Mouse (Mus musculus): ENCODE measurements around the gene Vps8. TPM values are rescaled to one million over a fixed set of nuclear protein-coding genes. Genes with fewer than 3 reads are reported as not detected.
"Not testable (repeated sequence)": the region's sequence is repeated elsewhere in the genome, so short reads cannot be mapped to it uniquely, and the experiment has no call there.

The Vps8 gene
- polyA plus RNA-seq, 1 experiment from 2014 or later, result 28.8 TPM

DNA sequence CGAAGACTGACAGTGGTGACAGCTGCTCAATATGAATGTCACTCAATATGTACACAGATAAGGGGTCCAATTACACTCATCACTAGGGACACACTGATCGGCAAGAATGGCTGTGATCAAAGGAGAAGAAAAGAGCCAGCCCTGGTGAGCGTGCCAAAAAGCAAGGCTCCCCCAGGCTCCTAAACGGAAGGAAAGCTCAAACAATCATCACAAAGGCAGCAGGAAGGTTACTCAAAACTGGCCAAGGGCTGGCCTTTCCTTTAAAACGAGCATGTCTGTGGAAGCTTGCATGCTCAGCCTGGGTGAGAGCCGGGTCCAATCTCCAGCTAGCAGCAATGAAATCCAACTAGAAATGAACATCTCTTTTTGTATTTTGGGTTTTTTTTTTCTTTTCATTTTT, 232.4 kb downstream of the Vps8 start:
- WGBS, result 44% methylated on average over 6 of the region's 6 CpGs
- TF ChIP-seq CTCF (IDR thresholded peaks at IDR 0.05; ENCODE audit: low read depth), result no peak
- ATAC-seq (replicated peaks; ENCODE audit: low FRiP score, low read depth), result no peak
- no peak overlapping the region for H3K4me3 ChIP-seq (replicated peaks; ENCODE audit: low read depth, low read length)
- H3K9ac ChIP-seq (ENCODE audit: low read depth, low read length), result no peak overlapping the region
- no peaks in the 10 kb centered on the region for H3K9me3 ChIP-seq (replicated peaks; ENCODE audit: low read length)
- H3K27me3 ChIP-seq (ENCODE audit: insufficient read depth, low read length), result no peaks in the 10 kb centered on the region
- no peak overlapping the region; the same call in 1 of the 2 replicates for H3K27ac ChIP-seq
- H3K4me2 ChIP-seq (ENCODE audit: low read length), result no peak overlapping the region
- no peaks in the 10 kb centered on the region; the same call in 1 of the 2 replicates for H3K36me3 ChIP-seq (ENCODE audit: insufficient read depth, low read length)
- H3K4me1 ChIP-seq (replicated peaks; ENCODE audit: insufficient read depth, low read length), result no peaks in the 10 kb centered on the region
- DNase-seq (ENCODE audit: low spot score), result peak; percentile 18

DNA sequence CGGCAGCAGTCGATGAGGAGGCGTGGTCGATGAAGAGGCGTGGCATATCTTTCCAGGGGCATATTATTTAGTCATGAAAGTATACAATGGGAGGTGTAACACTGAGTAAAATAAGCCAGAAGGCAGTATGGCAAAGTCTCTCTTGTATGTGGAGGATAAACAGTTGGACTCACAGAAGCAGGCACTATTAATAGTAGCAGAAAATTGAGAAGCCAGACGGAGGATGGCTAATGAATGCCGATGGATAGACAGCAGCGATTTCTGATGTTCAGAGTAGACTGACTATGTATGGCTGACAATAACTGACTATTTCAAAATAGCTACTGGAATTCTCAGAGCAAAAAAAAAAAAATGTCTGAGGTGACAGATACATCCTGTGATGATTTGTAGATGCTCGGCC, 233.0 kb downstream of the Vps8 start:
- no peak for TF ChIP-seq CTCF (IDR thresholded peaks at IDR 0.05; ENCODE audit: low read depth)
- 85% methylated on average over 9 of the region's 9 CpGs for WGBS
- H3K9ac ChIP-seq (ENCODE audit: low read depth, low read length), result no peak overlapping the region
- ATAC-seq (replicated peaks; ENCODE audit: low FRiP score, low read depth), result no peak
- no peaks in the 10 kb centered on the region for H3K4me1 ChIP-seq (replicated peaks; ENCODE audit: insufficient read depth, low read length)
- no peaks in the 10 kb centered on the region for H3K27me3 ChIP-seq (ENCODE audit: insufficient read depth, low read length)
- no peak overlapping the region for H3K4me2 ChIP-seq (ENCODE audit: low read length)
- H3K4me3 ChIP-seq (replicated peaks; ENCODE audit: low read depth, low read length), result no peak overlapping the region
- H3K27ac ChIP-seq, result no peak overlapping the region
- no peaks in the 10 kb centered on the region; the same call in 1 of the 2 replicates for H3K36me3 ChIP-seq (ENCODE audit: insufficient read depth, low read length)
- no peak for DNase-seq (ENCODE audit: low spot score)
- H3K9me3 ChIP-seq (replicated peaks; ENCODE audit: low read length), result no peaks in the 10 kb centered on the region

DNA sequence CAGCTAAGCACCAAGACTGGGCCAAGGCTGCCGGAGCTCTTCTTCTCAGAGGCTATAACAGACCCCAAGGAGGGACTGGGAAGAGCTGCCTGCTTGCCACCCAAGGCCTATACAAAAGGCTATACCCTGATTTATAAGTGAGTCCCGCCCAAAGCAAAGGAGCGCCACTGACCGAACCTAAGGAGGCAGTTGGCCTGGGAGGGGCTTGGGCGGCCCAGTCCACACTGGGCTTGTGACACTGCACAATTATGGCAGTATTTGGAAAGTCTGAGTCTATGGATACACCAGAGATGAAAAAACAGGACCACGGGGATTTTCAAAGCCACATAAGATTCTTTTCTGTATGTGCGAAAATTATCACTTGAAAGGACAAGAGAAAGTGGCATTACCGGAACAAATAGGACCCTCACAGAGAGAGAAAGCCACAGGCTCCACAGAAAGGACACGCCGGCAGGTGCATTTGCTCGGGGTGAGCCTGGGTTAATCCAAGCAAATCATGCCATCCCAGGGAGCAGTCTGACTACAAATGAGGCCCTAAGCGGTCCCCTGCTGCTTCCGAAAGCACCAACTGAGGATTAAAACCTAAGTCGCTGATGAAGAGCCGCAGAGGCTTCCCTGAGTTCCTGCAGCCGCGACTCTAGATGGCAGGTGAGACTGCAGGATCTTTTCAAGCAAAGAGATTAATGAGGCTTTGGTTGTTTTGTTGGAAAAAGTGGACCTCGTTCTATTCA, 241.9 kb downstream of the Vps8 start:
- ATAC-seq (replicated peaks; ENCODE audit: low FRiP score, low read depth), result no peak
- 35% methylated on average over 18 of the region's 18 CpGs for WGBS
- no peaks in the 10 kb centered on the region; the same call in 1 of the 2 replicates for H3K4me1 ChIP-seq (replicated peaks; ENCODE audit: insufficient read depth, low read length)

DNA sequence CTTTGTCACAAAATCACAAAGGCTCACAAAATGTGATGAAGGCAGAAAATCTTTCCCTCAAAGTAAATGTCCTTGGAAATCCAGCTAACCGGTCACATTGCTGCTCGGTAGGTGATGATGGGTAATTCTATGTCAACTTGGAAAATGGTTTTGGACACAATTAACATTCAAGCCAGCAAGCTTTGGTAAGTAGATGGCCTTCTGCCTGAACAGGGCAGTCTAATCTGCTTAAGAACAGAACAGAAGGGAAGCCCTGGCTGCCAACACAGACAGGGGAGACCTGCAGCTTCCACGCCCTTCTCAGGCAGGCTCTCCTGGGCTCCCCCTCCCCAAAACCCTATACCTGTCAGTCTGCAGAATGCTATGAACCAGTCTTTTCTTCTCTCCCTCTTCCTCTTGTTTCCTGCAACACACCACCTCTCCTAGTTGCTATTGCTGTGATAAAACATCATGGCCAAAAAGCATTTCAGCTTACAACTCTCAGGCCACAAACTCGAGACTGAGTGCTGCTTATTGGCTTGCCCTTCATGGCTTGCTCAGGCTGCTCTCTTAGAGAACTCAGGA, 242.6 kb downstream of the Vps8 start:
- Histone ChIP-seq H3K4me3 (replicated peaks; ENCODE audit: low read depth, low read length) (no peak overlapping the region), H3K9me3 (replicated peaks; ENCODE audit: low read length) (no peaks in the 10 kb centered on the region), H3K27ac (no peak overlapping the region), H3K4me1 (replicated peaks; ENCODE audit: insufficient read depth, low read length) (no peaks in the 10 kb centered on the region; the same call in 1 of the 2 replicates), H3K4me2 (ENCODE audit: low read length) (no peak overlapping the region), H3K36me3 (ENCODE audit: insufficient read depth, low read length) (no peaks in the 10 kb centered on the region), H3K9ac (ENCODE audit: low read depth, low read length) (no peak overlapping the region), H3K27me3 (ENCODE audit: insufficient read depth, low read length) (no peaks in the 10 kb centered on the region)
- TF ChIP-seq CTCF (IDR thresholded peaks at IDR 0.05; ENCODE audit: low read depth), result no peak
- DNase-seq (ENCODE audit: low spot score), result no peak
- 36% methylated on average over 4 of the region's 4 CpGs for whole genome bisulfite sequencing
- ATAC-seq (replicated peaks; ENCODE audit: low FRiP score, low read depth), result no peak

More for the DNA sequence above, 241.9 kb downstream of the Vps8 start:
- Histone ChIP-seq H3K36me3 (ENCODE audit: insufficient read depth, low read length) (no peaks in the 10 kb centered on the region), H3K4me2 (ENCODE audit: low read length) (no peak overlapping the region), H3K4me3 (replicated peaks; ENCODE audit: low read depth, low read length) (no peak overlapping the region), H3K27ac (no peak overlapping the region), H3K9ac (ENCODE audit: low read depth, low read length) (no peak overlapping the region), H3K27me3 (ENCODE audit: insufficient read depth, low read length) (no peaks in the 10 kb centered on the region), H3K9me3 (replicated peaks; ENCODE audit: low read length) (no peaks in the 10 kb centered on the region)
- TF ChIP-seq CTCF (IDR thresholded peaks at IDR 0.05; ENCODE audit: low read depth), result no peak
- no peak for DNase-seq (ENCODE audit: low spot score)

DNA sequence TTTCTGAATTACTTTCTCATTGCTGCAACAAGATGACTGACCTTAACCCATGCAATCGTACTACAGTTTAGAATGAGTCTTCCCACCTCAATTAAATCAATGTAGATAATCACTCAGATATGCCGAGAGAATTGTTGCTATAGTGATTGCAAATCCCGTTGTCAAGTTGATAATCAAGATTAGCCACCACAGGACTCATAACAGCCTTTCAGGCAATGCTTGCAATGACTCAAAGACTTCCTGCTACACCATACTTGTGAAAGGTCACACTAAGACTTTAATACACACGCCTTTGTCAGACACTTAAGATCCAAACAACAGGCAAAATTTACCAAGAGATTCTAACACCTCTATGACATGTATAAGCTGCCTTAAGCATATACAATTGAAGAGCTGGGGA, 249.0 kb downstream of the Vps8 start:
- TF ChIP-seq CTCF (IDR thresholded peaks at IDR 0.05; ENCODE audit: low read depth), result no peak
- 83% methylated on average over 4 of the region's 4 CpGs for WGBS
- H3K4me2 ChIP-seq (ENCODE audit: low read length), result no peak overlapping the region
- no peaks in the 10 kb centered on the region for H3K4me1 ChIP-seq (replicated peaks; ENCODE audit: insufficient read depth, low read length)
- H3K4me3 ChIP-seq (replicated peaks; ENCODE audit: low read depth, low read length), result no peak overlapping the region
- H3K36me3 ChIP-seq (ENCODE audit: insufficient read depth, low read length), result no peaks in the 10 kb centered on the region
- no peak overlapping the region for H3K9ac ChIP-seq (ENCODE audit: low read depth, low read length)
- H3K27ac ChIP-seq, result no peak overlapping the region
- no peaks in the 10 kb centered on the region for H3K9me3 ChIP-seq (replicated peaks; ENCODE audit: low read length)
- no peak for ATAC-seq (replicated peaks; ENCODE audit: low FRiP score, low read depth)
- H3K27me3 ChIP-seq (ENCODE audit: insufficient read depth, low read length), result no peaks in the 10 kb centered on the region
- no peak for DNase-seq (ENCODE audit: low spot score)

DNA sequence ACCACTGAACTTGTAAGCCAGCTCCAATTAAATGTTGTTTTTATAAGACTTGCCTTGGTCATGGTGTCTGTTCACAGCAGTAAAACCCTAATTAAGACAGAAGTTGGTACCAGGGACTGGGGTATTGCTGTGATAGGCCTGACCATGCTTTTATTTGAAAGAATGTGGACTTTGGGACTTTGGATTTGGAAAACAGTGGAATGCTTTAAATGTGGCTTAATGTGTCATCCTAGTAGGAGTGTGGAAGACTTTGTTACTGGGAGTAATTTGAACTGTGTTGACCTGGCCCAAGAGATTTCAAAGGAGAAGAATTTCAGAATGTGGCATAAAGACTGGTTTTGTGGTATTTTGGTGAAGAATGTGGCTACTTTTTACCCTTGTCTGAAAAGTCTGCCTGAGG, 250.1 kb downstream of the Vps8 start:
- H3K9me3 ChIP-seq (replicated peaks; ENCODE audit: low read length); H3K36me3 ChIP-seq (ENCODE audit: insufficient read depth, low read length); H3K4me2 ChIP-seq (ENCODE audit: low read length); DNase-seq (ENCODE audit: low spot score); H3K4me3 ChIP-seq (replicated peaks; ENCODE audit: low read depth, low read length); H3K27ac ChIP-seq; ATAC-seq (replicated peaks; ENCODE audit: low FRiP score, low read depth); H3K4me1 ChIP-seq (replicated peaks; ENCODE audit: insufficient read depth, low read length); H3K27me3 ChIP-seq (ENCODE audit: insufficient read depth, low read length); H3K9ac ChIP-seq (ENCODE audit: low read depth, low read length): not testable (repeated sequence)

DNA sequence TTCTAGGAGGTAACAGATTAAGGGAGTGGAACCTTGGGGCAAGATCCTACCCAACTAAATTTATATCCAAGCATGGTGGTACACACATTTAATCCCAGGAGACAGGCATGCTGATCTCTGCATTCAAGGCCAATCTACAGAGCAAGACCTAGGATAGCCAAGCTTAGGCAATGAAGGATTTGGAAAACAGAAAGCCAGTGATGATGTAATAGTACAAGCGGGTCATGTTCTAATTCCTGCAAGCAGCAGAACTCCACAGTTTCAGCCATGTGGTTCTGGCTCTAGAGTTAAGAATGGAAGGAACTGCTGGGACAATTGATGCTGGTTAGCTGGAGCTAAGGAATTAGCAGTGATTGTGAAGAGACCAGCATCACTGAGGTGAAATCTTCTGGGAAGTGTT, 250.7 kb downstream of the Vps8 start:
- 100% methylated on average over 1 of the region's 1 CpGs for WGBS
- not testable (repeated sequence) for H3K4me1 ChIP-seq (replicated peaks; ENCODE audit: insufficient read depth, low read length); H3K36me3 ChIP-seq (ENCODE audit: insufficient read depth, low read length); DNase-seq (ENCODE audit: low spot score); H3K9ac ChIP-seq (ENCODE audit: low read depth, low read length); H3K27ac ChIP-seq; H3K4me2 ChIP-seq (ENCODE audit: low read length); H3K9me3 ChIP-seq (replicated peaks; ENCODE audit: low read length); ATAC-seq (replicated peaks; ENCODE audit: low FRiP score, low read depth); H3K27me3 ChIP-seq (ENCODE audit: insufficient read depth, low read length); H3K4me3 ChIP-seq (replicated peaks; ENCODE audit: low read depth, low read length)

All from kidney, postnatal 0 days (tissue).